Mouse (Mus musculus): ENCODE data around the gene Pde4c.

Pde4c gene

GRCm38 (mm10) chr8:70786291-70787050 is 63.0 kb downstream of the Pde4c start:
- CTCF ChIA-PET: interaction anchor here (1.4 kb wide), 1 partner anchor 17 kb away, joined by 3 read pairs; no protein-coding TSS in a partner anchor

- CTCF ChIA-PET: interaction anchor here (1.4 kb wide), 1 partner anchor 17 kb away, joined by 3 read pairs; no protein-coding TSS in a partner anchor
Observed at GRCm38 (mm10) chr8:70787051-70787445, 63.5 kb downstream of the Pde4c start.

GRCm38 (mm10) chr8:70787941-70788667 is 64.6 kb downstream of the Pde4c start:
- CTCF ChIA-PET: interaction anchor here (1.4 kb wide), 1 partner anchor 16 kb away, joined by 3 read pairs; no protein-coding TSS in a partner anchor

GRCm38 (mm10) chr8:70789046-70789445 is 65.5 kb downstream of the Pde4c start:
- CTCF ChIA-PET: no interaction called here

- CTCF ChIA-PET: interaction anchor here (1.0 to 1.5 kb wide), 4 partner anchors 12 to 27 kb away, joined by 3 to 5 read pairs (median 3); partner anchors contain the start of gene Pik3r2
Observed at GRCm38 (mm10) chr8:70790846-70791245, 67.3 kb downstream of the Pde4c start.

GRCm38 (mm10) chr8:70791294-70791701 is 67.8 kb downstream of the Pde4c start:
- CTCF ChIA-PET: interaction anchor here (1.0 to 1.5 kb wide), 3 partner anchors 11 to 28 kb away, joined by 3 to 5 read pairs (median 3); partner anchors contain the start of gene Pik3r2

- CTCF ChIA-PET: interaction anchor here (1.0 to 1.2 kb wide), 2 partner anchors 18 to 29 kb away, joined by 3 read pairs; no protein-coding TSS in a partner anchor
Observed at GRCm38 (mm10) chr8:70791975-70792691, 68.6 kb downstream of the Pde4c start.

- CTCF ChIA-PET: interaction anchor here (1.2 kb wide), 1 partner anchor 18 kb away, joined by 3 read pairs; no protein-coding TSS in a partner anchor
Observed at GRCm38 (mm10) chr8:70792700-70793099, 69.2 kb downstream of the Pde4c start.

GRCm38 (mm10) chr8:70794215-70794614 is 70.7 kb downstream of the Pde4c start:
- CTCF ChIA-PET: interaction anchor here (0.7 kb wide), 1 partner anchor 31 kb away, joined by 3 read pairs; no protein-coding TSS in a partner anchor

- CTCF ChIA-PET: no interaction called here
Observed at GRCm38 (mm10) chr8:70795370-70795769, 71.8 kb downstream of the Pde4c start.

- CTCF ChIA-PET: no interaction called here
Observed at GRCm38 (mm10) chr8:70796403-70797080, 73.0 kb downstream of the Pde4c start.

GRCm38 (mm10) chr8:70797081-70798070 is 73.9 kb downstream of the Pde4c start:
- CTCF ChIA-PET: no interaction called here

GRCm38 (mm10) chr8:70798281-70798680 is 74.8 kb downstream of the Pde4c start:
- CTCF ChIA-PET: no interaction called here

GRCm38 (mm10) chr8:70800648-70801047 is 77.1 kb downstream of the Pde4c start:
- CTCF ChIA-PET: interaction anchor here (0.6 kb wide), 1 partner anchor 72 kb away, joined by 4 read pairs; no protein-coding TSS in a partner anchor

Data from spleen, embryonic (tissue).